Mouse (Mus musculus) erythroid progenitor cell, adult 5-6 weeks (primary cell): Measurements from ENCODE around the gene 4930505A04Rik. TPM values are rescaled to one million over a fixed set of nuclear protein-coding genes. Genes with fewer than 3 reads are reported as not detected.
"Not testable (repeated sequence)": the region's sequence is repeated elsewhere in the genome, so short reads cannot be mapped to it uniquely, and the experiment has no call there.

Source experiments
- ATAC-seq: replicated peaks from 2 replicates; pipeline ENCODE4 v1.8.0; 2016; ENCODE audit warnings: moderate number of reproducible peaks, mild to moderate bottlenecking, moderate TSS enrichment, inconsistent platforms; ENCODE audit not compliant: poor library complexity, low FRiP score, severe bottlenecking
- total RNA-seq, 2 experiments: library from RNA; stranded (forward) in 1 of 2; stranded (reverse) in 1 of 2; fragments of 150-400 nt in 1 of 2; fragments of 186-747, 209-891 nt in 1 of 2; gene quantifications; 2 replicates each; pipeline versions ENCODE4 v1.2.3 to v1.2.4; 2015 to 2017; ENCODE audit warnings: low replicate concordance in 2 of 2

The 4930505A04Rik gene
- total RNA-seq (2015; ENCODE audit: low replicate concordance) (not detected in 2 replicates), total RNA-seq (2017; ENCODE audit: low replicate concordance) (not detected in 2 replicates)

DNA sequence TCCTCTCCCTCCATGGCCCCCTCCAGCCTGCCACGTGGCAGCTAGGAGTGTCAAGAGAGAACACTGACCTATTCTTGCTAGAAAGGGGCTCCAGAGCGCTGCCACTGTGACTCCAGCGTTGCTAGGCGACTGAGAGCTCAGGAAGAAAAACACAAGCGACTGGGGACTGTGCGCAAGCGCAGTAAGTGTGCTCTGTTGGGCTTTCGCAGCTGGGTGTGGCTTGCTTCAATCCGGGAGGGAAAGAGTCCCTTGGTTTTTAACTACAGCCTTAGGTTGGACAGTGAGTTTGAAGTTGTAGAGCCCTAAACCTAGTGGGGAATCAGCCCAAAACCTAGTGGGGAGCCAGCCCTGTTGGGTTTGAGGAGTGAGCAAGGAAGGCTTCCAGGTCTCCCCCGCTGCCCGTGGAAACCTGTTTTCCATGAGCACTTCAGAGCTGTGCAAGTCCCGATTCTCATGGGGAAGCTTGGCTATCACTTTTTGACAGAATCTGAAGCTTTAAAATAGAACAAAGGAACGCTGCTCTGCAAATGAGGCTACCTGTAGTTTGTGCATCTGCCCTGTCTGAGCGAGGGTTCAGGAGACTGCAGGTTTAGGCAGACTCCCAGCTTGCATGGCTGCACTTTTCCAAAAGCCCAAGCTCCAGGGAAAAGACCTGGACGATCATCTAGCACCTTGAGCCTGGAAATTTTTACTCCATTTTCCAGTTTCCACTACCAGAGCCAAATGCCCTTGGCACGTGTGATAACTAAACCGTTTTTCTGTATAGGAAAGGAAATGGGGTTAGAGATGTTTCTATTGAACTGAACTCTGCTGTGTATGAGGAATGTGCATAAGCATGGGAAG is at the start of gene 4930505A04Rik:
Gene 4930505A04Rik, minus strand, starts transcription at position 77 of the 843 bp plus-strand sequence.
- ATAC-seq = no peak

DNA sequence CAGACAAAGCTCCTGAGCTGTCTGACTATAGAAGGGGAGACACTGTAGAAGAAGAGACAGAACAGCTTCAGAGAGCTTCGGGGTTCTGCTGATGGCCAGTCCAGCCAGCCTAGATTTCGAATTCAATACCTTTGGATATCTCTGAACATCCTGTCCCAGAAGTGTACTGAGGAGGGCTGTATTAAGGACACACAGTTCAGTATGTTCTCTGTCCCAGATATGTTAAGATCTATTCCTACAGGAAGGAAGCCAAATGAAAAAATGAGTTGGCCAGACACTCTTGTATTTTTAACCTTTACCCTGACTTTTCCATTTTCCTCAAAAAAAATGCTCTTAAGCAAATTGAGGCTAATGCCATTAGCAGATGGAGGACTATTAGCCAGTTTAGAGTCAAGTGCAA is 45.5 kb upstream of the 4930505A04Rik start:
- no peak for ATAC-seq

DNA sequence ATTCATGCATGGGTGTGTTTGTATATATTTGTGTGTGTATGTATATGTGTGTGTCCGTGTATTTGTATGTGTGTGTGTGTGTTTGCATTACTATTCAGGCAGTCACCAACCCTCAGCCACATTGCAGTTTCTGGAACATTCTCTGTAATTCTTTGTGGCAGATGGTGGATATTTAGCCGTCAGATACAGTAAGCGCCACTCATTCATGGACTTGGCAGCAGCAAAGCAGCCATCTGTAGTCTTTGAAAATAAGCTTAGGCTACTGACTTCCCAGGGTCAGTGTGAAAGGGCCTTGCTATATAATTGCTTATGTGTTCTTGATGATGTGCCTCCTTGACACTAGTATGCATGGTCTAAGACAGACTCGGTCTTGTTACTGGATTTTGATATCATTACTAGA is 36.6 kb upstream of the 4930505A04Rik start:
- ATAC-seq = no peak

DNA sequence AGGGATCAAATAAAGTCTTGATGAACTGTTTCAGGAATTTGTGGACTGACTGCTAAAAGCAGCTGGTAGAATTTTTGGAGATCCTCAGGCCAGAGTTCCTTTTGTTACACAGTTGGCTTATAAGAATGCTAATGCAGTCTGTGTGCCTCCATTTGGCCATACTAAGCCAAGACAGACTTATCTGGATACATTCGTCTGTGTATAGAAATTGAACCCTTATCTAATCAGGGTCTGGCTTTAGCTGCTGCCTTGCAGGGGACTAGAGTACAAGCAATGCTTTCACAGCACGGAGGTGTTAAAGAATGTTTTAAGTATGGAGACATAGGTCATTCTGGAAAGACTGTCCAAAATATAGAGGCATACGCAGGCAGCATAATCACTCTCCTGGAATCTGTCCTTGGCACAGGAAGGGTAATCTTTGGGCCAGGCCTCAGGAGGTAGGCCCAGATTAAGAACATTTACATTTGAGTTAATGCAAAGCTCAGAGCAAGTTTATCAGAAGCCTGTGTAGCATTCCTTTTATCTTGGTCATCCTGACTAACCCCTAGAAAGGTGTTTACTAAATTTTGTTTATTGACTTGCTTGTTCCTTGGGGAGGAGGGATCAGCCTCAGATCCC is 27.2 kb upstream of the 4930505A04Rik start:
- ATAC-seq = no peak

DNA sequence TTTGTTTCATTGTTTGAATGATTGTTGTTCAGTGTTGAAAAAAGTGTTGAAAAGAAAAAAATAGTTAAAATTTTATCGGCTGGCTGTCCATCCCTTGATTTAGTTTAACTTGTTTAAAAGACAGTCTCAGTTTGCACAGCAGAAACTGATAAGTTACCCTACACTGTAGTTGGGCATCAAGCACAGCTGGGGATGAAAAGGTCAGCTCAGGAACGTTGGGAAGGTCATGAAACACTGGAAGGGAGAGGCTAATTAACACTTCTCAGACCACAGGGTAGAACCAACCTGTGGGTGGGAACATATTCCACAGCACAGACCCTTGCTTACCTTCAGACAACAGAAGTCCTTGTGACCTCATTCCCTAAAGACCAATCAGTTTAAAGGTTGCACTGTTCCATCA is 25.5 kb upstream of the 4930505A04Rik start:
- no peak for ATAC-seq

DNA sequence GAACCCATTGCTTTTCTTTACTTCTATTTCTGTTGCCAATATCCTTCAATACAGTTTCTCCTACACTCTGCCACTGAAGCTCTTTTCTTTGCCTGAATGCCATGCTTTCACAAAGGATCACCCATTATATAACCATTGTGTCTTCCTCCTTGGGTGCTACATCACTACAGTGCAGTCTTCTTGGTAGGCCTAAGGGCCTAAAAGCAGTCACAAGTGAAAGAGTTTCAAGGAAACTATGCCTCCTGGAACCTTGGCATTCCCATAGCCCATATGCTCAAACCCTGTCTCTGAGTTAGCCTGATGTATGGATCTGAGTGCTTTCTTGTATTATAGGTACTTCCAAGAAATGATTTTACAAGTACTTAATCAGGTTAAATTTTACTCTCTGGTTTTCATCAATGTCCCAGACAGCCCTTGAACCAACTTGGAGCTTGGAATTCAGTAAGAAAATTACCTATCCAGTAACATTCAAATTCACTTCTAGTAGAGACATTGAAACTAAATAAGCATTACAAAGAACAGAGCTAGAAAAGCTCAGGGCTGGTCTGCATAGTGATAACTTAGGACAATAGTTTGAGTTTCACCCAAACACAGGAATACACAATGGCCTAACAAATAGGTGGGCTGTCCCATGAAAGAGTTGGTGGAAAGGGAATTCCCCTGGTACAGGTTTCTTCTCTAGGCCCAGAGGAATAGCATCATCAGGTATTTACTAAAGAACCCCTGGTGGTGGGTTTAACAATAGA is 20.1 kb upstream of the 4930505A04Rik start:
- ATAC-seq = no peak

DNA sequence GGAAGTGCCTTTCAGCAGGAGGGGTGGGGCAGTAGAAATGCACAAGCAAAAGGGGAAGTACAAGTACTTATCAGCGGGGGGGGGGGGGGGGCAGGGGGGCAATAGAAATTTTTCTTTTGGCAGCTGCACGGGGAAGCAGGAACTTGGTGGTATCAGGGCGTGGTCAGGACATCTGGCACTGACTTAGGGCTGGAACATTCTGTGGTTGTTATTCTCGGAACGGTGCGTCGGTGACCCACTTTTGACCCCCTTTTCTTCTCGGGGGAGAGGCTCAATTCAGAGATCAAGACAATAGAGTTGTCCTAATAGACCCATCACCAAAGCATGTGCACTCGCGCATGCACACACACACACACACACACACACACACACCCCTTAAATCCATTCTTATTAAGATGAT is 16.6 kb upstream of the 4930505A04Rik start:
- no peak for ATAC-seq

DNA sequence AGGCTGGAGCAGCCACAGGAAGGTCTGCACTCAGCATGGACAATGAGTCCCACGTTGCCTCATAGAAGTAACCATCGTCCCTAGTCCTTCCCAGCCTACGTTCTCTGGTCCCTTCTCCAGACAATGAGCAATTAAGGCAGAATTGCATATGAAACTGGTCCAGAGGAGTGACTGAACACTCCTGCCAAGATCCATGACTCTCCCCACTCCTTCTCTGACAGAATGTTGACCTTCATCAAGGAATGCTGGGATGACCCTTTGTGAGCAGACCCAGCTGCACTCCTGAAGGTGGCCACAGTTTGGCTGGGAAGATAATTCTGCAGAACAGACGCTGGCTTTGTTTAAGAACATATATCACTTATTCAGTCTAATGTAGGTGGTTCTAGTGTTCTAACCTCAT is 11.7 kb upstream of the 4930505A04Rik start:
- no peak for ATAC-seq

DNA sequence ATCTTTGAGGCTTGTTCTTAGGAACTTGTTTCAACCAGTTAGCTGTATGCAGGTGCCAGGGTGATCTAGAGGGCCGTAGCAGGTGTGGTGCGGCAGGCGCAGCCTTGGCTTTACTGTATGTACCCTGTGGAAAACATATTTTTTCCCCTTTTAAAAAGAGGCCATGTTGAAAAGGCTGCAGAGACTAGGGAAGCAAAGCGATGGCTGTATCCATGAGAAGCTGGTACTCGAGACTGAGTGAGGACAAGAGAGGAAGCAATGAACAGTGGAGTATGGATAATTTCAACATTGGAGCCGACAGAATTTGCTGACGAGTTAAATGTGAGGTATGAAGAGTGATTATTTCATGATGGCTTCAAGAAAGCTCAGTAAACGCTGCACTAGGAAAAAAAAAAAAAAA is 440 bp downstream of the 4930505A04Rik start:
- ATAC-seq = no peak

DNA sequence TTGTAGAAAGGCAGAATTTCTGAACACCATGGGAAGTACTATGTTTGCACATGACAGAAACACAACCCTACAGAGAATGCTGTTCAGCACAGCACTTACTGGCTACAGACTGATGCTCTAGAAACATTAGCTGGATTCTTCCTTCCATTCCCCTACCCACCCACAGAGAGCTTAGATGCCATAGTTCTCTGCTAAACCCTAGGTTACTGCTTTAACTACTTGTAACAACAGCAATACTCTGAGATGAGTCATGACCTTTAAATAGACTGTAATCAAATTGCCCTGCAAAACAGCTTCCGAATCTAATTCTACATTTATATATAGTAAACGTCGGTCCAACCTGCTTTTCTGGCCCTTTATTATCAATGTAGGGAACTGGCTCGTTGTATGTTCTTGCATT is 17.3 kb downstream of the 4930505A04Rik start:
- no peak for ATAC-seq

DNA sequence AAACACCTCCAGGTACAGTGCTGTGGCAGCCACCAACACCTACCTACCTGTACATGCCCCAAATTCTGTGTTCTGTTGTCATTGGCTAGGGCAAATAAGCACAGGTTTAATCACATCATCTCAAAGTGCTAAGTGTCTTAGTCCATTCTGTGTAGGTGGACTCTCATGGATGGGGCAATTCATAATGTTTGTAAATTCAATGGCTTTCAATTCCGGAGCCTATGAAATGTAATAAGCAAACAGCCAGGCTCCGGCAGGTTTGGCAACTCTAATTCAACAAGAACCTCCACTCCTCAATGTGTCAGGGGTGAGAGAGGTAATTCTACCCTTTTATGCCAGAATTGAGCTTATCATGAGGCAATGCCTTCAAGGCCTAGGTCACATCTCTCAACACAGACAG is 23.5 kb downstream of the 4930505A04Rik start:
- no peak for ATAC-seq

DNA sequence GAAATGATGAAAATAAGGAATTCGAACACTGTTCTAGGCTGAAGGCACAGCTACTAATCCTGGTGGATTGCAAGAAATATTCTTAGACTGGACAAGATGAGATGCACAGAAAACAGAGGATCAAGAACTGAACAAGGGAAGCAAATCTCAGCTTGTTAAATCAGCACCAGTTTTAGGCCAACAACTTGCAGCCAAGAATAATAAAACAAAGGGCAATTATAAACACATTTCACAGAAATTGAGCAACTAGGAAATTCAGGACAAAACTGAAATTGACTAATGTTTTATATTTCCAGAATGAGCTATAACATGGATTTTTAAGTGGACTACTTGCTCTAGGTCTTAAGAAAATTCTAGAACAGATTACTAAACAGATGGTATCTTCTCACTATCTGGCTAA is 24.1 kb downstream of the 4930505A04Rik start:
- ATAC-seq = no peak

DNA sequence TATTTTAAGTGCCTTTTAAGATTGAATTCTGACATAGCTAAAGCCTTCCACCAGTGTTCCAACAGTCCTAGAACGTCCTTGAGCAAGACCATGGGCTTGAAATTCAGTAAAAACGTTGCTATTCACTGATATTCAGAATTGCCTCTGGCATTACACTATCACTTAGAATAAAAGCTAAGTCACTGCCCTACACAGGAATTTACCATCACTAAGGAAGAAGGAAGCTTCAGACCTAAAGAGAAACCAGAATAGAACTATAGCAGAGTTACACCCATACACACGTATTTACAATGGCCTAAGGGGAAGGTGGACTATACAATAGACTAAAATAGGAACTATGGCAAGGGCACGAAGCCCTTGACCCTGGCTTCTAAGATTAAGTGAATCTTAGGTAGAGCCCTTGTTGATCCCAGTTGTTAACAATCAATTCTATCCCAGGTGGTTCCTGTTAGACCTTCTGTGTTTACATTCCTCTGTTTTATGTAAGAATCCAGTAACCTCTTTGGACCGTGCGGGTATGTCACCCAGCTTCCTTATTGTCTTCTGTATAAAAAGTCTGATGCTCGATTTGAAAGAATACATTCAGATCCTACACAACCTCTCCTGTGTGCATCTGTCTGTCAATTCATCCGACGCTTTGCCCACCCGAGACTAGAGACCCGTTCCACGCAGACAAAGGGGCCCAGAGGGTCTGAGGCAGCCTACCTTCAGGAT is 27.3 kb downstream of the 4930505A04Rik start:
- not testable (repeated sequence) for ATAC-seq

DNA sequence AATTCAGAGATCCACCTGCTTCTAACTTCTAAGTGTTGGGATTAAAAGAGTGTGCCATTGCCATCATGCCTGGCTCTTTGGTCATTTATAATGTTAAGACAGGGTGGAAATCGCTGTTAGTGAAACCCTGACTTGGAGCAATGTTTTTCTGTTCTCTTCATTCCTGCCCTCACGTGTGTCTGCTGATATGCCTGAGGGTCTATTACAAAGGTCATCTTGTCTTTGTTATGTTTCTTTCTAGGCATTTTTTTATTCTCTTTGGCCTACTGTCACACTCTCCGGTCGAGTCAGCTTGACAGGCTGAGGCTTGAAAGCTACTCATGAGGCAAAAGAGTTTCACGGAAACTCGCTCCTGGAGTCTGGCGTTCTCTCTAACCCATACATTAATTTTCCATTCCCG is 27.9 kb downstream of the 4930505A04Rik start:
- ATAC-seq = no peak

DNA sequence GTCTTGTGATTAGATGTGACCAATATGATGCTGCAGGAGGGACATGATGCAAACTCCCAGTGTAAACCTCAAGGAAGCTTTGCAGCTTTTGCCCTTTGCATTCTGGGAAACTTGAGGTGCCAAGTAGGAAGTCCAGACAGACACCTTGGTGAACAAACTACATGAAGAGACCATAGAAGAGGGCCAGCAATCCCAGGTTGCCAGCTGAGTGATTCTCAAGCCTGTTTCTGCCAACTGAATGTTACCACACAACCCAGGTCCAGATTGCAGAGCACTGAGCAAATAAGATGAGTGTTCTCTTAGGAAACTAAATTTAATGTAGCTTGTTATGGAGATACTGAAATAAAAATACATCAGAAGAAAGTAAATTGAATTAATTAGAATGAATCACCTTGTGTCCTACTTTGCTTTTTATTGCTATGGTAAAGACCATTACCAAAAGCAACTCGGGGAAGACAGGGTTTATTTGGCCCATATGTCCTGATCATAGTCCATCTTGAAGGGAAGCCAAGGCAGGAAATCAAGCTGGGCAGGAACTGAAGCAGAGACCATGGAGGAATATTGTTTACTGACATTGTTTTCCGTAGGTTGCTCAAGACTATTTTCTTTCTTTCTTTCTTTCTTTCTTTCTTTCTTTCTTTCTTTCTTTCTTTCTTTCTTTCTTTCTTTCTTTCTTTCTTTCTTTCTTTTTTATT is 38.2 kb downstream of the 4930505A04Rik start:
- no peak for ATAC-seq

DNA sequence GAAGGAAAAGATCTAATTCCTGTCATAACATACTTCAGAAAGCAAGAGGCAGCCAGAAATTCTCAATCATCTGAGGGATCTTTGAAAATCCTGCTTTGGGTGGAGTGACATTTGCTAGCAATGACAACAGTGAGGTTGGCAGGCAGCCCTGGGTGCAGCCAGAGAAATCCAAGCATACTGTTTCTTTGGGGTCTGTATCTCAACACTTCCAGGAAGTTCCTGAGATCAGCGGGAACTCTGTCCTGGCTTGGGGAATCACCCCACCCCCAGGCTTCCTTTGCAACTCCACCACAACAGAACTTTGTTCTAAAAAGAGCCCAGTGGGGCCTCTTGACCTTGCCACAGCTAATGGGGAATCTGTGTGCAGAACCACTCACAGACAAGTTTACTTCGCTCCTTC is 66.0 kb downstream of the 4930505A04Rik start:
- ATAC-seq = no peak

DNA sequence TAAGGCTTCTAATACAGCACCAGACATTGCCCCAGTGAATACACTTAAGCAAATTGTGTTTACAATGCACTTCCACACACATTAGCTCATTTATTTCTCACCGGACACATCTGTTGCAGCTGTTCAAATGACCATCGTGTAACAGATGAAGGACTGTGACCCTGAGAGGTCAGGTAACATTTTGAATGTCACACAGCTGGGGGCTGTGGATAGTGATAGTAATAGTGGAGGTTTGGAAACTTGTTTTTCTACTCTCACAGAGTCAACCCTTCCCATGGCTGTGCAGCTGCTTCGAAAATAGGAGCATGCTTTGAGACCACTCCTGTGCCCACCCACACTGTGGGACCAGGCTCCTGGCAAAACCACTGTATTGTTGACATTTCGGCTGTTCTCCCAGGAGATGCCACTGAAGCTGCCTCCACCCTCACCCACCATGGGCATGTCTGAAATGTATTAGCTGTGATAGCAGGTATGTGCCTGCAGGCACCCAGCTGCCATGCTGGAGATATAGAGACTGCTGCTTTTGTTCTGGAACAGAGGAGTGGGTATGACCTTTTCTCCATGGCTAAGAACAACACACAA is 66.9 kb downstream of the 4930505A04Rik start:
- ATAC-seq = no peak

DNA sequence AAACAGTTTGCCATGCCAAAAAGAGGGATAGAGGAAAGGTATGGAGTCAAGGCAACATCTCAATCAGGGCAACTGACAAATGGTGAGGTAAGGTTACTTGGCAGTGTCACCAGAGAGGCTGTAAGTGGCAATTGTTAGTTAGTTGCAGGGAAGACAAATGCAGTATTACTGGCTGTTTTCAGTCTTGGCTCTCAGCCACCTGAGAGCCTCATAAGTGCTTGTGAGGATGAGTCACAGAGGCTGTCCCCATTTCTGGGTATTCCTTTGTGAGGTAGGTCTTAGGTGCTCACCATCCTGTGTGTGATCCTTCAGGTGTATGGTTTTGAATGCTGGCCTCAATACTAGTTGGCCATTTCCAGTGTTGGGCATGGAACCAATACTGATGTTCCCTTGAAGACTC is 77.3 kb downstream of the 4930505A04Rik start:
- ATAC-seq = no peak

DNA sequence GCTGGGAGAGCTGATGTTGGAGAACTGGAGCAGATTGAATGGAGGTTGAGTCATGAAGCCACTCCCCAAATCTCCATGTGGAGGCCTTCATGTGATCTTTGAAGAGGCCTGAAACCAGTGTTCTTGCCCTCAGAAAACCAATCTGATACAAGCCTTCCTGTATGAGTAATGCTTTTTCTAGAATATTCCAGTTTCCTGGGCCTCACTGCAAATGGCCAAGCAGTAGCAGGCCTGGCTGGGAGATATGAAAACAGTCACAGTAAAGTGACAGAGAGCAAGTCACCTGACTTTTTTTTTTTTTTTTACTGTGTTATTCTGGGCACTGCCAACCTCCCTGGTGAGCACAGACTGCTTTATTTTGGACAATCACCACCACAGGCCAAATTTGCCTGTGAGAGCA is 88.6 kb downstream of the 4930505A04Rik start:
- ATAC-seq = no peak
